Mouse (Mus musculus) heart, embryonic 12.5 days (tissue): Measurements from ENCODE around the gene Enox1. TPM values are rescaled to one million over a fixed set of nuclear protein-coding genes. Genes with fewer than 3 reads are reported as not detected.

Experiments used
- ATAC-seq: fragments of 200-750 bp; cut with Nextera tagmentation; 2 replicates; pipeline ENCODE4 v1.8.0; 2017; ENCODE audit warnings: moderate TSS enrichment, moderate library complexity; ENCODE audit not compliant: insufficient number of reproducible peaks, low FRiP score
- H3K27ac ChIP-seq: fragments of 300-500 bp; sonication (generic); 2 replicates; pipeline ENCODE4 v1.5.1; 2016; ENCODE audit warnings: mild to moderate bottlenecking, moderate library complexity; ENCODE audit not compliant: poor library complexity, severe bottlenecking
- H3K27me3 ChIP-seq: fragments of 300-500 bp; sonication (generic); replicated peaks from 2 replicates; pipeline ENCODE4 v1.6.1; 2016; ENCODE audit warnings: mild to moderate bottlenecking, moderate library complexity
- H3K36me3 ChIP-seq: fragments of 300-500 bp; sonication (generic); 2 replicates; pipeline ENCODE4 v1.6.1; 2016; ENCODE audit warnings: mild to moderate bottlenecking, moderate library complexity
- H3K4me1 ChIP-seq: fragments of 300-500 bp; sonication (generic); replicated peaks from 2 replicates; pipeline ENCODE4 v1.6.1; 2016; ENCODE audit warnings: mild to moderate bottlenecking
- H3K4me2 ChIP-seq: fragments of 300-500 bp; sonication (generic); 2 replicates; pipeline ENCODE4 v1.6.1; 2016; ENCODE audit warnings: mild to moderate bottlenecking, moderate library complexity
- H3K4me3 ChIP-seq: fragments of 300-500 bp; sonication (generic); 2 replicates; pipeline ENCODE4 v1.5.1; 2016; ENCODE audit warnings: mild to moderate bottlenecking
- H3K9ac ChIP-seq: fragments of 300-500 bp; sonication (generic); 2 replicates; pipeline ENCODE4 v1.6.1; 2016; ENCODE audit warnings: mild to moderate bottlenecking, moderate library complexity
- H3K9me3 ChIP-seq: fragments of 300-500 bp; sonication (generic); replicated peaks from 2 replicates; pipeline ENCODE4 v1.6.1; 2016; ENCODE audit warnings: mild to moderate bottlenecking, moderate library complexity
- WGBS: fragments of 180-500 bp; shearing (Covaris S2); methylation state at CpG from one replicate; pipeline ENCODE4 v1.1.7; 2016; 5-methylcytosine and 5-hydroxymethylcytosine counted together
- polyA plus RNA-seq: library from polyadenylated mRNA; unstranded; fragments of >200 nt; fragmentation: Nextera tagmentation; extraction: Ambion mirVana; gene quantifications from 2 replicates; pipeline ENCODE4 v1.2.1, GENCODE M21; 2016

Enox1 gene
- polyA plus RNA-seq, 1 experiment from 2014 or later, result 4.5 TPM

GRCm38 (mm10) chr14:77195314-77196020, 38.9 kb downstream of the Enox1 start:
- Histone ChIP-seq H3K4me3 (no peak overlapping the region), H3K9me3 (no peaks in the 10 kb centered on the region), H3K27ac (no peak overlapping the region), H3K27me3 (no peaks in the 10 kb centered on the region), H3K9ac (no peak overlapping the region), H3K4me1 (no peaks in the 10 kb centered on the region), H3K36me3 (no peaks in the 10 kb centered on the region), H3K4me2 (no peak overlapping the region)
- no peak for ATAC-seq
- 54% methylated on average over 18 of the region's 18 CpGs for WGBS

- WGBS, result 75% methylated on average over 3 of the region's 3 CpGs
- no peak for ATAC-seq
Measured at GRCm38 (mm10) chr14:77196246-77196645, 39.7 kb downstream of the Enox1 start.

GRCm38 (mm10) chr14:77197414-77197915, 40.9 kb downstream of the Enox1 start:
- no peak overlapping the region for H3K4me3 ChIP-seq
- H3K4me1 ChIP-seq, result no peaks in the 10 kb centered on the region
- H3K36me3 ChIP-seq, result no peaks in the 10 kb centered on the region
- WGBS, result 79% methylated on average over 2 of the region's 2 CpGs
- H3K27me3 ChIP-seq, result no peaks in the 10 kb centered on the region
- no peaks in the 10 kb centered on the region for H3K9me3 ChIP-seq
- H3K9ac ChIP-seq, result no peak overlapping the region
- H3K4me2 ChIP-seq, result no peak overlapping the region
- ATAC-seq, result no peak
- no peak overlapping the region for H3K27ac ChIP-seq

More at GRCm38 (mm10) chr14:77196246-77196645, 39.7 kb downstream of the Enox1 start:
- H3K4me3 ChIP-seq, result no peak overlapping the region
- H3K9me3 ChIP-seq, result no peaks in the 10 kb centered on the region
- H3K4me2 ChIP-seq, result no peak overlapping the region
- no peaks in the 10 kb centered on the region for H3K27me3 ChIP-seq
- no peak overlapping the region for H3K9ac ChIP-seq
- no peak overlapping the region for H3K27ac ChIP-seq
- H3K36me3 ChIP-seq, result no peaks in the 10 kb centered on the region
- no peaks in the 10 kb centered on the region for H3K4me1 ChIP-seq

GRCm38 (mm10) chr14:77210889-77211288, 54.3 kb downstream of the Enox1 start:
- Histone ChIP-seq H3K4me1 (no peaks in the 10 kb centered on the region), H3K27me3 (no peaks in the 10 kb centered on the region), H3K9me3 (no peaks in the 10 kb centered on the region), H3K36me3 (no peaks in the 10 kb centered on the region), H3K4me2 (no peak overlapping the region), H3K9ac (no peak overlapping the region), H3K27ac (no peak overlapping the region), H3K4me3 (no peak overlapping the region)
- ATAC-seq, result no peak
- 81% methylated on average over 8 of the region's 8 CpGs for WGBS

GRCm38 (mm10) chr14:77213210-77213609, 56.6 kb downstream of the Enox1 start:
- no peak overlapping the region for H3K9ac ChIP-seq
- no peak for ATAC-seq
- H3K4me1 ChIP-seq, result no peaks in the 10 kb centered on the region
- no peaks in the 10 kb centered on the region for H3K27me3 ChIP-seq
- H3K36me3 ChIP-seq, result no peaks in the 10 kb centered on the region
- no peaks in the 10 kb centered on the region for H3K9me3 ChIP-seq
- H3K27ac ChIP-seq, result no peak overlapping the region
- no peak overlapping the region for H3K4me3 ChIP-seq
- no peak overlapping the region for H3K4me2 ChIP-seq
- WGBS, result 69% methylated on average over 7 of the region's 7 CpGs

GRCm38 (mm10) chr14:77214848-77215247, 58.3 kb downstream of the Enox1 start:
- Histone ChIP-seq H3K4me1 (no peaks in the 10 kb centered on the region), H3K4me3 (no peak overlapping the region), H3K9me3 (no peaks in the 10 kb centered on the region), H3K27ac (no peak overlapping the region), H3K4me2 (no peak overlapping the region), H3K9ac (no peak overlapping the region), H3K36me3 (no peaks in the 10 kb centered on the region), H3K27me3 (no peaks in the 10 kb centered on the region)
- WGBS, result 82% methylated on average over 6 of the region's 6 CpGs
- no peak for ATAC-seq

- Histone ChIP-seq H3K9me3 (no peaks in the 10 kb centered on the region), H3K27ac (no peak overlapping the region), H3K4me2 (no peak overlapping the region), H3K9ac (no peak overlapping the region), H3K4me3 (no peak overlapping the region), H3K27me3 (no peaks in the 10 kb centered on the region), H3K4me1 (no peaks in the 10 kb centered on the region), H3K36me3 (no peaks in the 10 kb centered on the region)
- ATAC-seq, result no peak
- 82% methylated on average over 10 of the region's 10 CpGs for WGBS
Measured at GRCm38 (mm10) chr14:77225346-77225745, 68.8 kb downstream of the Enox1 start.

- Histone ChIP-seq H3K4me2 (no peak overlapping the region), H3K9ac (no peak overlapping the region), H3K4me3 (no peak overlapping the region), H3K27me3 (no peaks in the 10 kb centered on the region), H3K36me3 (no peaks in the 10 kb centered on the region), H3K9me3 (no peaks in the 10 kb centered on the region), H3K27ac (no peak overlapping the region), H3K4me1 (no peaks in the 10 kb centered on the region; the same call in 1 of the 2 replicates)
- WGBS, result 49% methylated on average over 2 of the region's 2 CpGs
- ATAC-seq, result no peak
Measured at GRCm38 (mm10) chr14:77238811-77239210, 82.2 kb downstream of the Enox1 start.

- H3K9me3 ChIP-seq, result no peaks in the 10 kb centered on the region
- no peak overlapping the region for H3K4me3 ChIP-seq
- no peaks in the 10 kb centered on the region; the same call in 1 of the 2 replicates for H3K4me1 ChIP-seq
- H3K9ac ChIP-seq, result no peak overlapping the region
- H3K27me3 ChIP-seq, result no peaks in the 10 kb centered on the region
- 43% methylated on average over 4 of the region's 4 CpGs for WGBS
- no peak overlapping the region for H3K4me2 ChIP-seq
- no peak for ATAC-seq
- no peaks in the 10 kb centered on the region for H3K36me3 ChIP-seq
- no peak overlapping the region for H3K27ac ChIP-seq
Measured at GRCm38 (mm10) chr14:77239360-77239759, 82.8 kb downstream of the Enox1 start.

GRCm38 (mm10) chr14:77246977-77247376, 90.4 kb downstream of the Enox1 start:
- no peaks in the 10 kb centered on the region; the same call in 1 of the 2 replicates for H3K9me3 ChIP-seq
- no peaks in the 10 kb centered on the region for H3K36me3 ChIP-seq
- no peak overlapping the region for H3K4me2 ChIP-seq
- H3K9ac ChIP-seq, result no peak overlapping the region
- H3K4me1 ChIP-seq, result no peaks in the 10 kb centered on the region
- H3K4me3 ChIP-seq, result no peak overlapping the region
- no peak for ATAC-seq
- 55% methylated on average over 3 of the region's 3 CpGs for WGBS
- H3K27me3 ChIP-seq, result no peaks in the 10 kb centered on the region
- H3K27ac ChIP-seq, result no peak overlapping the region

- no peak overlapping the region for H3K4me2 ChIP-seq
- H3K27me3 ChIP-seq, result no peaks in the 10 kb centered on the region
- no peak overlapping the region for H3K4me3 ChIP-seq
- H3K36me3 ChIP-seq, result no peaks in the 10 kb centered on the region
- ATAC-seq, result no peak
- no peaks in the 10 kb centered on the region; the same call in 1 of the 2 replicates for H3K9me3 ChIP-seq
- 86% methylated on average over 5 of the region's 5 CpGs for WGBS
- H3K4me1 ChIP-seq, result no peaks in the 10 kb centered on the region
- no peak overlapping the region for H3K9ac ChIP-seq
- no peak overlapping the region for H3K27ac ChIP-seq
Measured at GRCm38 (mm10) chr14:77248426-77248825, 91.9 kb downstream of the Enox1 start.

GRCm38 (mm10) chr14:77248946-77249345, 92.4 kb downstream of the Enox1 start:
- H3K36me3 ChIP-seq, result no peaks in the 10 kb centered on the region
- no peak overlapping the region for H3K4me2 ChIP-seq
- no peak overlapping the region for H3K27ac ChIP-seq
- ATAC-seq, result no peak
- no peaks in the 10 kb centered on the region for H3K4me1 ChIP-seq
- H3K9ac ChIP-seq, result no peak overlapping the region
- no peak overlapping the region for H3K4me3 ChIP-seq
- WGBS, result 75% methylated on average over 7 of the region's 7 CpGs
- no peaks in the 10 kb centered on the region; the same call in 1 of the 2 replicates for H3K9me3 ChIP-seq
- no peaks in the 10 kb centered on the region for H3K27me3 ChIP-seq
